Mouse (Mus musculus) midbrain, embryonic 16.5 days (tissue): ENCODE data around the gene Pcf11. TPM values are rescaled to one million over a fixed set of nuclear protein-coding genes. Genes with fewer than 3 reads are reported as not detected.

Source experiments
- ATAC-seq: fragments of 200-750 bp; cut with Nextera tagmentation; 2 replicates; pipeline ENCODE4 v1.8.0; 2017; ENCODE audit warnings: moderate TSS enrichment
- H3K27ac ChIP-seq: fragments of 300-500 bp; sonication (generic); 2 replicates; pipeline ENCODE4 v1.5.1; 2014; ENCODE audit warnings: mild to moderate bottlenecking, low read length, mixed read lengths
- H3K27me3 ChIP-seq: fragments of 300-500 bp; sonication (generic); 2 replicates; pipeline ENCODE4 v1.6.1; 2014; ENCODE audit warnings: low read depth, low read length, mixed read lengths; ENCODE audit not compliant: control insufficient read depth, insufficient read depth
- H3K36me3 ChIP-seq: fragments of 300-500 bp; sonication (generic); 2 replicates; pipeline ENCODE4 v1.6.1; 2014; ENCODE audit warnings: mild to moderate bottlenecking, low read length, moderate library complexity, mixed read lengths; ENCODE audit not compliant: control insufficient read depth, insufficient read depth
- H3K4me1 ChIP-seq: fragments of 300-500 bp; sonication (generic); 2 replicates; pipeline ENCODE4 v1.6.1; 2014; ENCODE audit warnings: mild to moderate bottlenecking, low read length, mixed read lengths; ENCODE audit not compliant: control insufficient read depth, insufficient read depth
- H3K4me2 ChIP-seq: fragments of 300-500 bp; sonication (generic); 2 replicates; pipeline ENCODE4 v1.6.1; 2014; ENCODE audit warnings: mild to moderate bottlenecking, low read length, mixed read lengths
- H3K4me3 ChIP-seq: fragments of 300-500 bp; sonication (generic); 2 replicates; pipeline ENCODE4 v1.5.1; 2014; ENCODE audit warnings: low read depth, mild to moderate bottlenecking, low read length, moderate library complexity, mixed read lengths
- H3K9ac ChIP-seq: fragments of 300-500 bp; sonication (generic); 2 replicates; pipeline ENCODE4 v1.6.1; 2014; ENCODE audit warnings: low read depth, low read length, mixed read lengths
- H3K9me3 ChIP-seq: fragments of 300-500 bp; sonication (generic); replicated peaks from 2 replicates; pipeline ENCODE4 v1.6.1; 2014; ENCODE audit warnings: mild to moderate bottlenecking, low read length, mixed read lengths; ENCODE audit not compliant: control insufficient read depth, poor library complexity, severe bottlenecking
- WGBS: fragments of 180-500 bp; shearing (Covaris S2); extraction: QIAGEN DNeasy Blood & Tissue Kit; methylation state at CpG from one replicate; pipeline ENCODE4 v1.1.7; 2014; 5-methylcytosine and 5-hydroxymethylcytosine counted together
- polyA plus RNA-seq: library from polyadenylated mRNA; unstranded; fragments of >200 nt; fragmentation: Nextera tagmentation; extraction: Ambion mirVana; gene quantifications from 2 replicates; pipeline ENCODE4 v1.2.1, GENCODE M21; 2015

The Pcf11 gene
- polyA plus RNA-seq, 1 experiment from 2014 or later, result 18.2 TPM

DNA sequence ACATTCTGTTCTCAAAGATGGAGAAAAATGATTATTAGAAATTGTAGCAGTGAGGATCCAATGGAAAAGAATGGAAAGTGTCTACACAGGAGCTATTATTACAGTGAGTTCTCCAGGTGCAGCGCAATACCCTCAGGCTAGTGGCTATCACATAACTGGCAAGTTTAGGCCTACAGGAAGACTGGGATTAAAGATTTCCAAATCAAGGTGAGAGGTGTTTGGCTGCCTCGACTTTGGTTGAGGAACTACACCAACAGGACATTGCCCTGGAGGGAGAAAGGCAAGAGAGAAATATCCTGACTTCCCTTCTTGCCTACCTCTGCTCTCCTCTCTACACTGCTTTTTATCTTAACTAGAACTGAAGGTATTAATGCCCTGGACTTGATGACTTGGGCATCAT, 19.4 kb upstream of the Pcf11 start:
- WGBS, result 77% methylated on average over 2 of the region's 2 CpGs
- Histone ChIP-seq H3K36me3 (no peaks in the 10 kb centered on the region), H3K4me3 (no peak overlapping the region), H3K4me1 (no peaks in the 10 kb centered on the region), H3K4me2 (no peak overlapping the region), H3K9me3 (no peaks in the 10 kb centered on the region), H3K9ac (no peak overlapping the region), H3K27ac (no peak overlapping the region), H3K27me3 (no peaks in the 10 kb centered on the region)
- ATAC-seq, result no peak

DNA sequence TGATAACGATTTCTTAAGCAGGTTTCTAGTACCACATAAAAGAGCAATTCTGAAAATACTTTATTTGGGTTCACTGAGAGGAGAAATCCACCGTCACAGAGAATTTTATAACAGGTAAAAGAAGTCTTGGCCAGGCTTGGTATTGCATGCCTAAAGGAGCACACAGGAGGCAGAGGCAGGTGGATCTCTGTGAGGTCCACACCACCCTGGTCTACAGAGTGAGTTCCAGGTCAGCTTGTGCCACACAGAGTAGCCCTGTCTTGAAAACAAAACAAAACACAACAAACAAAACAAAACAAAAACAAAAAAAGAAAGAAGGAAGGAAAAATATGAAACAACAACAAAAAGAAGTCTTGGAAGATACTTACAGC, 18.6 kb upstream of the Pcf11 start:
- Histone ChIP-seq H3K27me3 (no peaks in the 10 kb centered on the region), H3K36me3 (no peaks in the 10 kb centered on the region), H3K27ac (no peak overlapping the region), H3K4me1 (no peaks in the 10 kb centered on the region), H3K9ac (no peak overlapping the region), H3K4me3 (no peak overlapping the region), H3K4me2 (no peak overlapping the region), H3K9me3 (no peaks in the 10 kb centered on the region)
- no peak for ATAC-seq
- WGBS, result 84% methylated on average over 2 of the region's 2 CpGs

DNA sequence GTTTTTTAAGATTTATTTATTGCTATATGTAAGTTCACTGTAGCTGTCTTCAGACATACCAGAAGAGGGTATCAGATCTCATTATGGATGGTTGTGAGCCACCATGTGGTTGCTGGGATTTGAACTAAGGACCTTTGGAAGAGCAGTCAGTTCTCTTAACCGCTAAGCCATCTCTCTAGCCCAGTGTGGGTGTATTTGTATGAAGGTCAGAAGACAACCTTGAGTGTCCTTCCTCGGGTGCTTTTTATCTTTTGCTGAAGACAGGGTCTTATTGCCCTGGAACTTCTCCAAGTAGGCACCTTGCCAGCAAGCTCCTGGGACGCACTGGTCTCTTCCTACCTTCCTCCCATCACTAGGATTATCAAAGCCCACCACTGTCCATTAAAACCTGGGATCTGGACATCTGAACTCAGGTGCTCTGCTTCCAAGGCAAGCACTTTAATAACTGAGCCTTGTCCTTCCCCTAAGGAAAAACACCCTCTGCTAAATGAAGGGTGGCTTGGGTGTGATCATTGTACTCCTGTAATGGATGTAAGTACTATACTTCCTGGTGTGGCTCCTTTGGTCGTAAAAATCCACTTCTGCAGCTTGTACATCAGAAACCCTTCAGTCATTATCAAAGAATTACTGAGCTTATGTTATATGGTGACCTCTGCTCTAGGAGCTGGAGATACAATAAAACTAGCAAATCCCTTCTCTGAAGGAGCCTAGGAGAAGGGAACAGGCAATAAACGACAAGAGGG, 18.0 kb upstream of the Pcf11 start:
- H3K9ac ChIP-seq, result no peak overlapping the region
- H3K27me3 ChIP-seq, result no peaks in the 10 kb centered on the region
- no peak overlapping the region for H3K4me3 ChIP-seq
- H3K4me1 ChIP-seq, result no peaks in the 10 kb centered on the region
- H3K36me3 ChIP-seq, result no peaks in the 10 kb centered on the region
- ATAC-seq, result no peak
- no peak overlapping the region for H3K4me2 ChIP-seq
- no peak overlapping the region for H3K27ac ChIP-seq
- 72% methylated on average over 5 of the region's 5 CpGs for WGBS
- H3K9me3 ChIP-seq, result no peaks in the 10 kb centered on the region

DNA sequence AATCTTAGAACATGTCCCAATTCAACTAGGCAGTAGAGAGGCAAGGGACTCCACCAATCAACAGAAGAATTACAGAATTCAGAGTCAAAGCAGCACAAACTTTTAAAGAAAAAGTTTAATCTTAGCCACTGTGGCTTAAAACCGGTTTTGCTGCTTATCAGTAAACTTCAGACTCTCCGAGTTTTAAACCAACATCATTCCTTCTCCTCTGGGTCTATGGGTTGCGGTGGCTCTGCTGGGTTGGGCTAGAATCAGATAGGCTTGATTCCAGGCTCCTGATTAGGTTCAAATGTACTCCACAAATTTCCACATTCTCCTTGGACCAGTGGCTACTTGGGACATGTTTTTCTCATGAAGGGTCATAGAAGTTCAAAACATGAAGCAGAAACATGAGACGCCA, 7.6 kb upstream of the Pcf11 start:
- Histone ChIP-seq H3K4me1 (no peaks in the 10 kb centered on the region), H3K9me3 (no peaks in the 10 kb centered on the region), H3K36me3 (no peaks in the 10 kb centered on the region), H3K27me3 (no peaks in the 10 kb centered on the region), H3K4me3 (no peak overlapping the region), H3K4me2 (no peak overlapping the region), H3K9ac (no peak overlapping the region), H3K27ac (no peak overlapping the region)
- 85% methylated on average over 4 of the region's 4 CpGs for WGBS
- ATAC-seq, result no peak

DNA sequence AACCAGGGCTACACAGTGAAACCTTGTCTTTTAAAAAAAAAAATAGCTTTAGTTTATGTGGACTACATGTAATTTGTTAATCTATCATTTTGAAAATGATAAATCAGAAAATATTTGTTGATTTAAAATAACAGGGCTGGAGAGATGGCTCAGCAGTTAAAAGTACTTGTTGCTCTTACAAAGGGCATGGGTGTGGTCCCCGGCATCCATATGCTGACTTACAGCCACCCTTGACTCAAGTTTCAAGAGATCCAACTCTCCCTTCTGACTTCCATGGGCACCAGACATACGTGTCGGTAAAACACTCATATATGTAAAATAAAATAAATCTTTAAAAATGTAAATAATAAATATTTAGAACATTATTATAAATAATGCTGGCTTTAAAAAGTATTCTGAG, 5.4 kb upstream of the Pcf11 start:
- WGBS, result 93% methylated on average over 3 of the region's 3 CpGs
- ATAC-seq, result no peak

DNA sequence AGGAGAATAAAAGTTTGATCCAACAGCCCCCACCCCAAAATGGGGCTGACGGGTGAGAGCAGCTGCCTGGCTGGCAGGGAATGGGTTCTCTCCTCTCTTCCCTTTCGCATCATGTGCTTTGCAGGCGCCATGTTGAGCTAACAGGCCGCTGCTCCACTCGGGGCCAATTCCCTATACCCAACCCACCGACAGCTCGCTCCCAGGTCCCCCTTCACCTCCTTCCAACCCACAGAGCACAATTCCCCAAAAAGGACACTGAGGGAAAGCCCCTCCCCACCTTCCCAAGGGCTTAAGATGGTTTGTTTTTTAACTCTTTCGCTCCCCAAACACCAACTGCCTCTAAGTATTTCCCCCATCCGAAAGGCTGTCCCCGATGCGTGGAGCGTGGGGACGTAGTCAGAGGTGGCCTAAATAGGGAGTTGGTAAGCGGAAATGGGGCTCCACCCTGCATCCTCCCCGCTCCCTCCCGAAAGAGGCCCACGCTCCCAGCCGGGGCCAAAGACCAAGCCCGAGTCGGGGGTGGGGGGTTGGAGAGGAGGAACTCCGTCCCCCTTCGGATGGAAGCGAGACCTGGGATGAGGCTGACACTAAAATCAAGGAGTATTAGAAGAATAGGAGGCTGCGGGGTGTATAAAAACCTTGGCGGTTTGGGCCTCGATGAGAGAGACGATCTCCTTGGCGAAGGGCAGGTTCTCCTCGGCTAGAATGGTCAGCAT, 785 bp downstream of the Pcf11 start:
- Histone ChIP-seq H3K4me3 (peak overlapping the region; percentile 76), H3K4me1 (peaks cover 18% of the 10 kb centered on the region), H3K9me3 (no peaks in the 10 kb centered on the region), H3K9ac (peak overlapping the region; percentile 90), H3K36me3 (no peaks in the 10 kb centered on the region), H3K27ac (peak overlapping the region; percentile 98), H3K4me2 (peak overlapping the region; percentile 83), H3K27me3 (no peaks in the 10 kb centered on the region)
- 0% methylated on average over 29 of the region's 29 CpGs for WGBS
- ATAC-seq, result peak; percentile 11

More for the DNA sequence above, 5.4 kb upstream of the Pcf11 start:
- Histone ChIP-seq H3K4me1 (no peaks in the 10 kb centered on the region), H3K27me3 (no peaks in the 10 kb centered on the region), H3K36me3 (no peaks in the 10 kb centered on the region), H3K9me3 (no peaks in the 10 kb centered on the region), H3K4me3 (no peak overlapping the region), H3K9ac (no peak overlapping the region), H3K4me2 (no peak overlapping the region), H3K27ac (no peak overlapping the region)

DNA sequence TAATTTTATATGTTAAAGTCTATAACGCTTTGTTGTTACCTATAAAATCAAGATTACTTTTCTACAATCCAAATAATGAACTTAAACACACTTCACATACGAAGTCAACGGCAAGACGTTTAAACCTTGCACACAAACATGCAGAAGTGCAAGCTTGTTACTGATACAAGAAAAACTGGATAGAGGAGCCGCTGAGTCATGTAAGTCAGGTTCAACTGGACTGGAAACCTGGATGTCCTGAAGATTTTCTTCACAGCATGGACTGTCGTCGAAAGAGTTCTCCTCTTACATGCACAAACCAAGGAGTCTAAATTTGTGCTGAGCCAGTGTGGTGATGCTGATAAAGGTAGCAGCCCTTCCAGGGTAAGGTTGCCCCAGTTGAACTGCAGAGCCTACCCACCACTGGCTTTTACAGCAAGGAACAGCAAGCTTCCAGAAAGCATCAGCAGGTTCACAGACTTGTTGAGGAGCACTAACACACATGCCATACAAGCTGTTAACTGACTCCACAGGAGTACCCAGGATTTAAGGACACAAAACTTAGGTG, 3.4 kb downstream of the Pcf11 start:
- ATAC-seq, result no peak
- Histone ChIP-seq H3K4me2 (peak overlapping the region; percentile 83), H3K27me3 (no peaks in the 10 kb centered on the region), H3K36me3 (peaks cover 3% of the 10 kb centered on the region; the same call in 1 of the 2 replicates), H3K9me3 (no peaks in the 10 kb centered on the region), H3K27ac (no peak overlapping the region), H3K9ac (no peak overlapping the region), H3K4me1 (peaks cover 18% of the 10 kb centered on the region), H3K4me3 (0 out of 2 replicates have a peak overlapping the region, but pooled peaks have one; percentile 0)
- 91% methylated on average over 7 of the region's 7 CpGs for WGBS

DNA sequence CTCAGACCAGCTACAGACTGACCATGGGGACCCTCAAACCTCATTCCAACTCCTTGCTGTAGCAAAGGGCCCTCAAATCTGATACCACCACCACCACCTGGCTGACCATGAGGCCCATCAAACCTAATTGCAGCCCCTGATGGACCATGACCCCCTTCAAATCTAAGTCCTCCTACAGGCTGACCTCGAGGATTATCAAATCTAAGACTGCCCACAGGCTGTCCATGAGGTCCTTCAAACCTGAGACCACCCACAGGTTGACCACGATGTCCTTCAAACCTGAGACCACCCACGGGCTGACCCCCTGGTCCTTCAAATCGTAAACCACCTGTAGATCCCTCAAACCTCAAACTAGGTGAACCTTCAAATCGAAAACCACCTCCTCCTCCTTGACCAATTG, 11.7 kb downstream of the Pcf11 start:
- no peak overlapping the region for H3K4me2 ChIP-seq
- no peak overlapping the region for H3K27ac ChIP-seq
- peaks cover 6% of the 10 kb centered on the region for H3K4me1 ChIP-seq
- no peaks in the 10 kb centered on the region for H3K27me3 ChIP-seq
- peaks cover 33% of the 10 kb centered on the region for H3K36me3 ChIP-seq
- no peak overlapping the region for H3K4me3 ChIP-seq
- no peaks in the 10 kb centered on the region for H3K9me3 ChIP-seq
- no peak for ATAC-seq
- no peak overlapping the region for H3K9ac ChIP-seq
- WGBS, result 97% methylated on average over 5 of the region's 5 CpGs

DNA sequence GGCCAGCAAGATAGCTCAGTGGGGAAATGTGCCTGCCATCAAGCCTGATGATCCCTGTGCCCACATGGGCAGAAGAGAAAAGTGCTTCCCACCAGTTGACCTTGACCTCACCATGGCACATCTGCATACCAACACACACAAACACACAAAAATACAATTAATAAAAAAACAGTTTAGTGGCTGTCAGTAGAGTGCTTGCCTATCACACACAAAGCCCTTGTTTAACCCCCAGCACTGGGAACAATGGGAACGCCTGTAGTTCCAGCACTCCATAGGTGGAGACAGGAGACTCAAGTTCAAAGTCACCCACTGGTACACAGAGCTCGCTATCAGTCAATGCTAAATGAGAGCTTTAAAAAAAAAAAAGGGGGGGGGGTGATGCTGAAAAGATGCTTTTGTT, 13.3 kb downstream of the Pcf11 start:
- 81% methylated on average over 2 of the region's 2 CpGs for WGBS

More for the DNA sequence above, 13.3 kb downstream of the Pcf11 start:
- Histone ChIP-seq H3K4me2 (no peak overlapping the region), H3K36me3 (peaks cover 30% of the 10 kb centered on the region), H3K9ac (no peak overlapping the region), H3K27me3 (no peaks in the 10 kb centered on the region), H3K4me1 (peaks cover 6% of the 10 kb centered on the region), H3K4me3 (no peak overlapping the region), H3K27ac (no peak overlapping the region), H3K9me3 (no peaks in the 10 kb centered on the region)
- no peak for ATAC-seq
